In the genomic region with DNA sequence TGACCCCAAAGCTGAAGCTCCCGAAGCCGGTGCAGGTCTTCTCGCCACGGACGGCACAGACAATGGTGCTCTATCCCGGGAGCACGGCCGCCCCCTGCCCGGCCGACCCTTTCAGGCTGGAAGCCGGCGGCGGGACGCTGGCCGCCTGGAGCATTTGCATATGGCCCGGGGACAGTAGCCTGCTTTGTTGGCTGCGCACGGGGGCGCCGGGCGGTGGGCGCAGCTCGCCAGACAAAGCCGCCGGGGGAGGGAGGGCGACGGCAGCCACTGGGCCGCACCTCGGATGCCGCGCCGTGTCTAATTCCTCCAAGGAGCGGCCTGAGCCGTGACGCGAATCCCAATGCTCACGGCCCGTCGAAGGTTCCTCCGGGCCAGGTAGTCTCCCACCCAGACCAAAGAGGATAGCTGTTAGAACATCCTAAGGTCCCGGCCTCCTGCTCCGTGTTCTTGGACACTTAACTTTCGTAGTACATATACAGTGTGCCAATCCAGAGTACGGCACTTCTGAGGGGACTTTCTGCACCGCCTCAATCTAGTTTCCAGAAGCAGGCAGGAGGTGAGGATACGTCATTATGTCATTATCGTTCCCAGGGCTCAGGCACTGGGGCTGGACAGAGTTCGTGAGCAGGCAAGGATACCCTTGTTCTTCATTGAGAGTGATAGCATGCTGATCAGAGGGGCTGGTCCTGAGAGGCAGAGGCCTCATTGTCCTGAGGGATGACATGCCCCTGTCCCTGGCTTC, we compare ENCODE assay signal across 9 mouse cellular contexts. TPM values are rescaled to one million over a fixed set of nuclear protein-coding genes. Genes with fewer than 3 reads are reported as not detected.
A peak's percentile ranks its signal among the peaks of the same experiment; 100 is the strongest.
DNase-seq lines count a peak whose midpoint lies in the region; ATAC-seq and TF ChIP-seq lines count a peak whose summit lies in the region.
"Had no signal": no experiment of that assay in that cellular context is flagged by ENCODE, and none has a peak within 500 bp of the region (broad histone marks: within the 10 kb centered on the region; RNA-seq: fewer than 3 reads in every experiment).

No protein-coding gene starts in this region.

- peak overlapping the region; percentile 15; the same call in 1 of the 2 replicates for H3K4me3 ChIP-seq in layer of hippocampus, adult 2 months
- peak overlapping the region; percentile 15 for H3K4me3 ChIP-seq in hindbrain, embryonic 14.5 days (replicated peaks; ENCODE audit: low read length)
- H3K4me3 ChIP-seq in neural tube, embryonic 12.5 days, result peak overlapping the region; percentile 20

- H3K9me3 ChIP-seq in hindbrain, embryonic 14.5 days (ENCODE audit: control insufficient read depth, low read length), result no peaks in the 10 kb centered on the region
- H3K9me3 ChIP-seq in neural tube, embryonic 12.5 days, result no peaks in the 10 kb centered on the region

- no peaks in the 10 kb centered on the region for H3K36me3 ChIP-seq in hindbrain, embryonic 14.5 days (replicated peaks; ENCODE audit: control insufficient read depth, insufficient read depth)
- no peaks in the 10 kb centered on the region for H3K36me3 ChIP-seq in neural tube, embryonic 12.5 days

- H3K4me2 ChIP-seq in hindbrain, embryonic 14.5 days (replicated peaks), result peak overlapping the region; percentile 45
- peak overlapping the region; percentile 54 for H3K4me2 ChIP-seq in neural tube, embryonic 12.5 days (replicated peaks)

- peak overlapping the region; percentile 77 for H3K27ac ChIP-seq in layer of hippocampus, adult 2 months
- peak overlapping the region; percentile 76 for H3K27ac ChIP-seq in hindbrain, embryonic 14.5 days
- peak overlapping the region; percentile 92 for H3K27ac ChIP-seq in neural tube, embryonic 12.5 days

- no peak for TF ChIP-seq CTCF in layer of hippocampus, adult 2 months (conservative IDR thresholded peaks at IDR 0.05)

- peak; percentile 19 for ATAC-seq in hindbrain, embryonic 14.5 days (ENCODE audit: low FRiP score)
- peak; percentile 38 for ATAC-seq in neural tube, embryonic 12.5 days (ENCODE audit: low FRiP score, low read depth)

- peaks cover 15% of the 10 kb centered on the region; the same call in 1 of the 2 replicates for H3K27me3 ChIP-seq in hindbrain, embryonic 14.5 days (ENCODE audit: control insufficient read depth, insufficient read depth, low read length)
- H3K27me3 ChIP-seq in neural tube, embryonic 12.5 days (replicated peaks), result peaks cover 22% of the 10 kb centered on the region

- peaks cover 49% of the 10 kb centered on the region for H3K4me1 ChIP-seq in hindbrain, embryonic 14.5 days (replicated peaks; ENCODE audit: control insufficient read depth, insufficient read depth, low read length)
- peaks cover 65% of the 10 kb centered on the region for H3K4me1 ChIP-seq in neural tube, embryonic 12.5 days

- 2% methylated on average over 46 of the region's 48 CpGs for WGBS in hindbrain, embryonic 14.5 days
- under 1% methylated on average over 48 of the region's 48 CpGs for WGBS in neural tube, embryonic 12.5 days

- DNase-seq in layer of hippocampus, adult 2 months (ENCODE audit: low spot score in 2 of 2), result no peak
- no peak for DNase-seq in layer of hippocampus, adult 18-20 months (ENCODE audit: low spot score in 2 of 2)
- DNase-seq in embryo, embryonic 10.5 days (ENCODE audit: low spot score), result peak; percentile 69
- DNase-seq in hindbrain, embryonic 14.5 days (ENCODE audit: low spot score), result peak; percentile 53
- DNase-seq in adrenal gland, adult 18-20 months (ENCODE audit: low spot score in 2 of 2), result no peak
- no peak for DNase-seq in B cell, adult 2 months
- no peak for DNase-seq in kidney, adult 9 months

- peak overlapping the region; percentile 51 for H3K9ac ChIP-seq in hindbrain, embryonic 14.5 days
- peak overlapping the region; percentile 48; the same call in 1 of the 2 replicates for H3K9ac ChIP-seq in neural tube, embryonic 12.5 days

RNA-seq across cellular contexts. Expression of a gene that starts 13.3 kb away (rescaled TPM):
- not detected for total RNA-seq in layer of hippocampus, adult 2 months (2021)
- not detected for total RNA-seq in layer of hippocampus, adult 18-20 months (2021)
- 0.48 and 0.76 TPM in 2 replicates for polyA plus RNA-seq in hindbrain, embryonic 14.5 days (2014; fragmentation: Nextera tagmentation; extraction: Ambion mirVana)
- polyA plus RNA-seq in neural tube, embryonic 12.5 days (2016; fragmentation: Nextera tagmentation; extraction: Ambion mirVana), result 0.32 and 0.79 TPM in 2 replicates
- total RNA-seq in adrenal gland, adult 18-20 months (2021), result 10 to 100 TPM; 11.2 to 17.8 TPM

RNA-seq across cellular contexts. Expression of a gene that starts 45.8 kb away (rescaled TPM):
- total RNA-seq in layer of hippocampus, adult 2 months (2021), result under 1 TPM in 1 of 2 experiments, not detected in 1; 0.59 TPM
- under 1 TPM; 0.52 to 0.71 TPM for total RNA-seq in layer of hippocampus, adult 18-20 months (2021)
- polyA plus RNA-seq in hindbrain, embryonic 14.5 days (2014; fragmentation: Nextera tagmentation; extraction: Ambion mirVana), result 0.37 TPM in 1 of 2 replicates, not detected in the other
- 0.27 TPM in 1 of 2 replicates, not detected in the other for polyA plus RNA-seq in neural tube, embryonic 12.5 days (2016; fragmentation: Nextera tagmentation; extraction: Ambion mirVana)
- total RNA-seq in adrenal gland, adult 18-20 months (2021), result 1 to 10 TPM in 1 of 2 experiments, under 1 TPM in 1; 0.58 to 1.0 TPM
- polyA plus RNA-seq: liver, embryonic 16.5 days had no signal

RNA-seq across cellular contexts. Expression of a gene that starts 55.6 kb away (rescaled TPM):
- total RNA-seq in layer of hippocampus, adult 2 months (2021), result 1 to 10 TPM; 3.0 to 5.2 TPM
- total RNA-seq in layer of hippocampus, adult 18-20 months (2021), result 1 to 10 TPM; 2.7 to 3.9 TPM
- polyA plus RNA-seq in hindbrain, embryonic 14.5 days (2014; fragmentation: Nextera tagmentation; extraction: Ambion mirVana), result 5.8 and 8.5 TPM in 2 replicates
- polyA plus RNA-seq in neural tube, embryonic 12.5 days (2016; fragmentation: Nextera tagmentation; extraction: Ambion mirVana), result 9.4 and 12.9 TPM in 2 replicates
- 1 to 10 TPM; 8.1 to 9.6 TPM for total RNA-seq in adrenal gland, adult 18-20 months (2021)

RNA-seq across cellular contexts. Expression of a gene that starts 55.7 kb away (rescaled TPM):
- total RNA-seq in layer of hippocampus, adult 2 months (2021), result 100 to 1,000 TPM; 171 to 193 TPM
- 100 to 1,000 TPM; 186 to 189 TPM for total RNA-seq in layer of hippocampus, adult 18-20 months (2021)
- 455 and 498 TPM in 2 replicates for polyA plus RNA-seq in hindbrain, embryonic 14.5 days (2014; fragmentation: Nextera tagmentation; extraction: Ambion mirVana)
- 593 and 606 TPM in 2 replicates for polyA plus RNA-seq in neural tube, embryonic 12.5 days (2016; fragmentation: Nextera tagmentation; extraction: Ambion mirVana)
- total RNA-seq in adrenal gland, adult 18-20 months (2021), result 100 to 1,000 TPM; 343 to 351 TPM

Comparison
In these comparisons a context has a peak if more than half of its experiments do, and no peak if none do; other contexts are left out.
1. DNase-seq: peak in embryo, embryonic 10.5 days (single experiment) and hindbrain, embryonic 14.5 days (single experiment); none in layer of hippocampus, adult 2 months (0 of 2), layer of hippocampus, adult 18-20 months (0 of 2), adrenal gland, adult 18-20 months (0 of 2), B cell, adult 2 months (0 of 2) and kidney, adult 9 months (single experiment).
2. RNA of a gene that starts 13.3 kb away (total RNA-seq): 11.2 to 17.8 TPM in adrenal gland, adult 18-20 months; not detected in layer of hippocampus, adult 18-20 months and not detected in layer of hippocampus, adult 2 months; every median in the first group is over 10 times any median in the second.
3. Peak in every context shown above with its lines, with median percentiles within 50 percentile points of each other: H3K27ac ChIP-seq and H3K4me3 ChIP-seq.